Mouse (Mus musculus) CD8-positive naive resting alpha-beta T cell, adult 2 months (primary cell): ENCODE results near the gene Olfr465-ps1.

Experiments used
- DNase-seq, 2 experiments: peaks; one replicate each; pipeline ENCODE4 v3.0.0; 2022; ENCODE audit warnings: low read depth in 2 of 2, low spot score in 2 of 2

Gene Olfr465-ps1

GRCm38 (mm10) chr13:65137789-65138188 lies at the start of gene Olfr465-ps1:
Olfr465-ps1 (plus strand) TSS chr13:65138089.
- no peak for DNase-seq

- no peak for DNase-seq
These were observed 42.0 kb upstream of the Olfr465-ps1 start for GRCm38 (mm10) chr13:65095923-65096322.

GRCm38 (mm10) chr13:65097018-65097417 lies 40.9 kb upstream of the Olfr465-ps1 start:
- DNase-seq, result no peak

- DNase-seq, result no peak
These were observed 37.2 kb upstream of the Olfr465-ps1 start for GRCm38 (mm10) chr13:65100678-65101077.

- no peak for DNase-seq
These were observed 36.7 kb upstream of the Olfr465-ps1 start for GRCm38 (mm10) chr13:65101232-65101631.

- no peak for DNase-seq
These were observed 25.9 kb upstream of the Olfr465-ps1 start for GRCm38 (mm10) chr13:65111961-65112360.

- peak; percentile 74 to 81 for DNase-seq
These were observed 25.3 kb upstream of the Olfr465-ps1 start, which contains the start of gene Mfsd14b for GRCm38 (mm10) chr13:65112459-65113110. Mfsd14b (minus strand) TSS chr13:65112975.

- DNase-seq, result no peak
These were observed 24.6 kb upstream of the Olfr465-ps1 start for GRCm38 (mm10) chr13:65113239-65113638.

- no peak for DNase-seq
These were observed 16.9 kb upstream of the Olfr465-ps1 start for GRCm38 (mm10) chr13:65120984-65121383.

GRCm38 (mm10) chr13:65122111-65122510 lies 15.8 kb upstream of the Olfr465-ps1 start:
- no peak for DNase-seq

- no peak for DNase-seq
These were observed 10.6 kb upstream of the Olfr465-ps1 start for GRCm38 (mm10) chr13:65127063-65127847.

GRCm38 (mm10) chr13:65149940-65150339 lies 12.1 kb downstream of the Olfr465-ps1 start, which contains the start of gene Olfr466:
Olfr466 (plus strand) TSS chr13:65150240.
- no peak for DNase-seq

- no peak for DNase-seq
These were observed 36.2 kb downstream of the Olfr465-ps1 start for GRCm38 (mm10) chr13:65174102-65174501.

- peak; percentile 2 to 9 for DNase-seq
These were observed 38.0 kb downstream of the Olfr465-ps1 start for GRCm38 (mm10) chr13:65175734-65176471.

- DNase-seq, result no peak
These were observed 38.7 kb downstream of the Olfr465-ps1 start for GRCm38 (mm10) chr13:65176472-65177091.
